26 mouse cellular contexts compared by ENCODE assay signal in genomic region chr2:165960695-165961094, GRCm38 (mm10).
"Had no signal": no experiment of that assay in that cellular context is flagged by ENCODE, and none has a peak within 500 bp of the region (broad histone marks: within the 10 kb centered on the region; RNA-seq: fewer than 3 reads in every experiment).

No protein-coding gene starts in this region.

- H3K9me3 ChIP-seq: heart, embryonic 13.5 days; heart, embryonic 15.5 days; hindbrain, embryonic 13.5 days; hindbrain, embryonic 15.5 days; kidney, embryonic 15.5 days; limb, embryonic 10.5 days; limb, embryonic 12.5 days had no signal

- H3K4me1 ChIP-seq: hindbrain, embryonic 13.5 days; hindbrain, embryonic 15.5 days had no signal

- H3K9ac ChIP-seq: heart, embryonic 13.5 days; heart, embryonic 15.5 days; hindbrain, embryonic 13.5 days; hindbrain, embryonic 15.5 days; kidney, embryonic 15.5 days; limb, embryonic 12.5 days had no signal

- H3K4me3 ChIP-seq: gastrocnemius, adult 2 months; heart, adult 2 months; heart, embryonic 13.5 days; heart, embryonic 15.5 days; hindbrain, embryonic 13.5 days; hindbrain, embryonic 15.5 days; kidney, embryonic 15.5 days; layer of hippocampus, adult 2 months; left cerebral cortex, adult 2 months; limb, embryonic 10.5 days; limb, embryonic 12.5 days had no signal

- ATAC-seq: hindbrain, postnatal 0 days; intestine, embryonic 16.5 days had no signal

- H3K27ac ChIP-seq: gastrocnemius, adult 2 months; heart, adult 2 months; heart, embryonic 13.5 days; heart, embryonic 15.5 days; hindbrain, embryonic 13.5 days; hindbrain, embryonic 15.5 days; hindbrain, postnatal 0 days; kidney, embryonic 15.5 days; kidney, postnatal 0 days; layer of hippocampus, adult 2 months; left cerebral cortex, adult 2 months; limb, embryonic 10.5 days; limb, embryonic 12.5 days had no signal

- H3K27me3 ChIP-seq: heart, embryonic 13.5 days; heart, embryonic 15.5 days; hindbrain, embryonic 13.5 days; hindbrain, embryonic 15.5 days; kidney, embryonic 15.5 days; limb, embryonic 12.5 days had no signal

- H3K36me3 ChIP-seq: heart, embryonic 13.5 days; heart, embryonic 15.5 days; hindbrain, embryonic 13.5 days; hindbrain, embryonic 15.5 days; kidney, embryonic 15.5 days; limb, embryonic 10.5 days; limb, embryonic 12.5 days had no signal

- DNase-seq: gastrocnemius, adult 2 months; gastrocnemius, postnatal 10 days; gastrocnemius, postnatal 25 days; heart, adult 2 months; heart, postnatal 14 days; heart, postnatal 36 days; kidney, adult 11 months; kidney, adult 2 months; kidney, adult 9 months; kidney, postnatal 14 days; kidney, postnatal 36 days; liver had no signal

- H3K4me2 ChIP-seq: heart, embryonic 11.5 days; heart, embryonic 13.5 days; heart, embryonic 15.5 days; hindbrain, embryonic 13.5 days; hindbrain, embryonic 15.5 days; kidney, embryonic 15.5 days; limb, embryonic 12.5 days; liver, embryonic 11.5 days had no signal
